ENCODE assay signal across 9 mouse cellular contexts in genomic region chr5:118781598-118781997, GRCm38 (mm10).
DNase-seq lines count a peak whose midpoint lies in the region; ATAC-seq and TF ChIP-seq lines count a peak whose summit lies in the region.
"Had no signal": no experiment of that assay in that cellular context is flagged by ENCODE, and none has a peak within 500 bp of the region (broad histone marks: within the 10 kb centered on the region; RNA-seq: fewer than 3 reads in every experiment).

No protein-coding gene starts in this region.

- no peak for ATAC-seq in hindbrain, embryonic 12.5 days (ENCODE audit: low FRiP score)
- ATAC-seq in hindbrain, embryonic 15.5 days (ENCODE audit: low FRiP score, low read depth): peak; percentile 72; the same call in 1 of the 2 replicates
- no peak for ATAC-seq in limb, embryonic 14.5 days (ENCODE audit: low FRiP score, low read depth)

- 11% methylated on average over 17 of the region's 17 CpGs for WGBS in hindbrain, embryonic 10.5 days
- WGBS in hindbrain, embryonic 12.5 days: 10% methylated on average over 17 of the region's 17 CpGs
- WGBS in hindbrain, embryonic 15.5 days: 15% methylated on average over 17 of the region's 17 CpGs
- 10% methylated on average over 17 of the region's 17 CpGs for WGBS in limb, embryonic 14.5 days

- H3K27me3 ChIP-seq in hindbrain, embryonic 10.5 days (ENCODE audit: insufficient read depth, poor library complexity, severe bottlenecking): peaks cover 52% of the 10 kb centered on the region
- peaks cover 33% of the 10 kb centered on the region for H3K27me3 ChIP-seq in hindbrain, embryonic 12.5 days
- H3K27me3 ChIP-seq in hindbrain, embryonic 15.5 days: peaks cover 30% of the 10 kb centered on the region
- H3K27me3 ChIP-seq in limb, embryonic 14.5 days (ENCODE audit: control insufficient read depth, insufficient read depth, low read length): peaks cover 6% of the 10 kb centered on the region; the same call in 1 of the 2 replicates

- no peak for TF ChIP-seq POLR2A in limb, embryonic 14.5 days (IDR thresholded peaks at IDR 0.05; ENCODE audit: borderline replicate concordance, extremely low read depth, insufficient read depth, insufficient read length)

- no peak overlapping the region for H3K27ac ChIP-seq in hindbrain, embryonic 10.5 days
- H3K27ac ChIP-seq in hindbrain, embryonic 12.5 days: no peak overlapping the region
- H3K27ac ChIP-seq in hindbrain, embryonic 15.5 days (replicated peaks): no peak overlapping the region
- H3K27ac ChIP-seq in limb, embryonic 14.5 days (replicated peaks; ENCODE audit: low read depth, low read length): no peak overlapping the region
- H3K27ac ChIP-seq: macrophage had no signal

- no peak overlapping the region for H3K4me2 ChIP-seq in hindbrain, embryonic 12.5 days (replicated peaks)
- H3K4me2 ChIP-seq in hindbrain, embryonic 15.5 days: no peak overlapping the region
- H3K4me2 ChIP-seq in limb, embryonic 14.5 days (replicated peaks; ENCODE audit: low read depth, low read length, severe bottlenecking): no peak overlapping the region

- peak; percentile 75 for DNase-seq in hindbrain, embryonic 10.5 days (ENCODE audit: low spot score)
- peak; percentile 57 for DNase-seq in cerebellum, adult 11 months
- DNase-seq in forelimb bud, embryonic 11.5 days (ENCODE audit: low read depth, low spot score): peak; percentile 76
- peak; percentile 54 for DNase-seq in limb, embryonic 14.5 days (ENCODE audit: low spot score)
- peak; percentile 80 for DNase-seq in neural tube, embryonic 10.5 days (ENCODE audit: extremely low spot score, low spot score)
- DNase-seq in testis, postnatal 14 days (ENCODE audit: low spot score): peak; percentile 55

- no peaks in the 10 kb centered on the region; the same call in 1 of the 2 replicates for H3K9me3 ChIP-seq in hindbrain, embryonic 10.5 days
- H3K9me3 ChIP-seq in hindbrain, embryonic 12.5 days (replicated peaks): no peaks in the 10 kb centered on the region
- H3K9me3 ChIP-seq in hindbrain, embryonic 15.5 days: no peaks in the 10 kb centered on the region
- H3K9me3 ChIP-seq in limb, embryonic 14.5 days (ENCODE audit: control insufficient read depth, low read length): no peaks in the 10 kb centered on the region

- H3K36me3 ChIP-seq in hindbrain, embryonic 10.5 days: no peaks in the 10 kb centered on the region
- H3K36me3 ChIP-seq in hindbrain, embryonic 12.5 days: no peaks in the 10 kb centered on the region
- no peaks in the 10 kb centered on the region for H3K36me3 ChIP-seq in hindbrain, embryonic 15.5 days
- no peaks in the 10 kb centered on the region for H3K36me3 ChIP-seq in limb, embryonic 14.5 days (ENCODE audit: control insufficient read depth, insufficient read depth, low read length)

- no peaks in the 10 kb centered on the region for H3K4me1 ChIP-seq in hindbrain, embryonic 10.5 days (replicated peaks)
- H3K4me1 ChIP-seq in hindbrain, embryonic 12.5 days: no peaks in the 10 kb centered on the region
- no peaks in the 10 kb centered on the region for H3K4me1 ChIP-seq in hindbrain, embryonic 15.5 days (replicated peaks)
- H3K4me1 ChIP-seq in limb, embryonic 14.5 days (ENCODE audit: control insufficient read depth, insufficient read depth, low read length): no peaks in the 10 kb centered on the region

- no peak overlapping the region for H3K9ac ChIP-seq in hindbrain, embryonic 12.5 days
- no peak overlapping the region for H3K9ac ChIP-seq in hindbrain, embryonic 15.5 days
- no peak overlapping the region for H3K9ac ChIP-seq in limb, embryonic 14.5 days (ENCODE audit: low read depth, low read length, severe bottlenecking)

- H3K4me3 ChIP-seq in hindbrain, embryonic 10.5 days: no peak overlapping the region
- H3K4me3 ChIP-seq in hindbrain, embryonic 12.5 days: no peak overlapping the region
- H3K4me3 ChIP-seq in hindbrain, embryonic 15.5 days: no peak overlapping the region
- no peak overlapping the region for H3K4me3 ChIP-seq in limb, embryonic 14.5 days (replicated peaks; ENCODE audit: low read length)
